Mouse (Mus musculus): ENCODE data around the gene Rnf152. TPM values are rescaled to one million over a fixed set of nuclear protein-coding genes. Genes with fewer than 3 reads are reported as not detected.

Gene Rnf152
- polyA plus RNA-seq, 1 experiment from 2014 or later = 4.2 TPM

- 91% methylated on average over 2 of the region's 2 CpGs for WGBS
- no peaks in the 10 kb centered on the region for H3K36me3 ChIP-seq
- H3K4me1 ChIP-seq = no peaks in the 10 kb centered on the region
- H3K9ac ChIP-seq = no peak overlapping the region
- H3K4me2 ChIP-seq (replicated peaks) = no peak overlapping the region
- H3K9me3 ChIP-seq = no peaks in the 10 kb centered on the region
- no peak overlapping the region for H3K4me3 ChIP-seq
- H3K27me3 ChIP-seq (replicated peaks) = no peaks in the 10 kb centered on the region
- no peak overlapping the region for H3K27ac ChIP-seq
- ATAC-seq (ENCODE audit: low FRiP score, low read depth) = no peak
These were observed 64.7 kb downstream of the Rnf152 start for GRCm38 (mm10) chr1:105291859-105292258.

DNA sequence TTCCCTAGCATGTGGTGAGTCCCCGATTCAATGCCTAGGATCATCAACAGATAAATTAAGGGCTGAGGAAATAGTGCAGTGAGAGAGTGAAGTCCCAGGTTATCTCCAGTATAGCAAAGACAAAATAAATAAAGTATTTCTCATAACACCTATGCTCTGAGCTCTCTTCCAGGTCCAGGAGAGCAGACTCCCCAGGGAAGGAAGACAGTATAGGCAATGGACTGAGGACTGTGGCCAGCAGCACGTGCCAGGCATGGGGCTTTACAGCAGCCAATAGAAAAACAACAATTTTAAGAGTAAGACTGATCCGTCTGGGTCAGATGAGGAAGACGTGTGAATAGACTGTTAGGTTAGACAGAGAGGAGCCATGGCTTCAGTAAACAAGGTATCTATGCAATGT lies 69.0 kb downstream of the Rnf152 start:
- H3K27ac ChIP-seq = no peak overlapping the region
- H3K9me3 ChIP-seq = no peaks in the 10 kb centered on the region
- no peaks in the 10 kb centered on the region for H3K36me3 ChIP-seq
- H3K4me2 ChIP-seq (replicated peaks) = no peak overlapping the region
- no peaks in the 10 kb centered on the region for H3K27me3 ChIP-seq (replicated peaks)
- no peak for ATAC-seq (ENCODE audit: low FRiP score, low read depth)
- H3K9ac ChIP-seq = no peak overlapping the region
- 85% methylated on average over 4 of the region's 4 CpGs for WGBS
- no peaks in the 10 kb centered on the region for H3K4me1 ChIP-seq
- H3K4me3 ChIP-seq = no peak overlapping the region

GRCm38 (mm10) chr1:105286906-105287305 lies 69.6 kb downstream of the Rnf152 start:
- no peaks in the 10 kb centered on the region for H3K9me3 ChIP-seq
- no peak overlapping the region for H3K4me3 ChIP-seq
- H3K36me3 ChIP-seq = no peaks in the 10 kb centered on the region
- 90% methylated on average over 5 of the region's 5 CpGs for WGBS
- H3K9ac ChIP-seq = no peak overlapping the region
- ATAC-seq (ENCODE audit: low FRiP score, low read depth) = no peak
- H3K4me1 ChIP-seq = no peaks in the 10 kb centered on the region
- H3K4me2 ChIP-seq (replicated peaks) = no peak overlapping the region
- no peaks in the 10 kb centered on the region for H3K27me3 ChIP-seq (replicated peaks)
- H3K27ac ChIP-seq = no peak overlapping the region

- Histone ChIP-seq H3K27ac (no peak overlapping the region), H3K4me3 (no peak overlapping the region), H3K4me2 (replicated peaks) (no peak overlapping the region), H3K9ac (no peak overlapping the region), H3K36me3 (no peaks in the 10 kb centered on the region), H3K9me3 (no peaks in the 10 kb centered on the region), H3K4me1 (no peaks in the 10 kb centered on the region), H3K27me3 (replicated peaks) (no peaks in the 10 kb centered on the region)
- ATAC-seq (ENCODE audit: low FRiP score, low read depth) = no peak
- 88% methylated on average over 4 of the region's 4 CpGs for WGBS
These were observed 71.5 kb downstream of the Rnf152 start for GRCm38 (mm10) chr1:105285001-105285400.

DNA sequence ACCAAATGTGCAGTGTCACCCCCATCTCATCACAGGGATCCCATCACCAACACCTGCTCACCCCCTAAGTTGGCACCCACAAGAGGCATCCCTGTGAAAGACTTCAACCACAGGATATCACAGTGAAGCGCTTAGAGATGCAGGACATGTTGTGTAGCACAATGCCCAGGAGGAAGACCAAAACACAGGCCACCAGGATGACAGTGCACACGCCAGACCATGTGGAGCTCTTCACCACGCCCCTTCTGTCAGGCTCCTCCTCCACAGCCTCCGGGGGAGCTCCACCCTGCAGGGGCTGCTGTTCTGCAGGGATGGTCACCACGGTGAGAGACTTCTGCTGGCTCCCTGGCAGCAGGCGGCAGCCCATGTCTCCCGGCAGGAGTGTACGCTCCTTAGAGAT lies 72.4 kb downstream of the Rnf152 start:
- no peak overlapping the region for H3K9ac ChIP-seq
- H3K36me3 ChIP-seq = no peaks in the 10 kb centered on the region
- WGBS = 80% methylated on average over 8 of the region's 8 CpGs
- no peak overlapping the region for H3K27ac ChIP-seq
- ATAC-seq (ENCODE audit: low FRiP score, low read depth) = no peak
- H3K4me2 ChIP-seq (replicated peaks) = no peak overlapping the region
- H3K27me3 ChIP-seq (replicated peaks) = no peaks in the 10 kb centered on the region
- no peak overlapping the region for H3K4me3 ChIP-seq
- H3K4me1 ChIP-seq = no peaks in the 10 kb centered on the region
- no peaks in the 10 kb centered on the region for H3K9me3 ChIP-seq

DNA sequence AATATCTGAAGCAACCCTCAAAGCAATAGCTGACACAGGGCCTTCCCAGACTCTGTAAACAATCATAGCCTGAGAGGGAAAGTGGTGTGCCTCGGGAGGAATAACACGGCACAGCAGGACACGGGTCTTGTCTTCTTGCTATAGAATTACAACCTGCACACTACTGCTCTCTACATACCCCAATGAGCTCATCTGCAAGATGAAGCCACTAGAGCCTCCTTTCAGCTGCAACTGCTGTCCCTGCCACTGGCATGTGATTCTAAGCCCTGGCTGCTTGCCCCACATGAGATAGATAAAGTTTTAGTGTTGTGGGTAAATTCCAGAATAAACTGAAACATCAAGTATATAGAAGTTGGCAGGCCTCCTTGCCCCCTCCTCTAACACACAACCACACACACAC lies 75.2 kb downstream of the Rnf152 start:
- Histone ChIP-seq H3K9me3 (no peaks in the 10 kb centered on the region), H3K4me3 (no peak overlapping the region), H3K4me2 (replicated peaks) (no peak overlapping the region), H3K36me3 (no peaks in the 10 kb centered on the region), H3K9ac (no peak overlapping the region), H3K27me3 (replicated peaks) (no peaks in the 10 kb centered on the region), H3K4me1 (no peaks in the 10 kb centered on the region), H3K27ac (no peak overlapping the region)
- ATAC-seq (ENCODE audit: low FRiP score, low read depth) = no peak
- WGBS = 26% methylated on average over 3 of the region's 3 CpGs

- Histone ChIP-seq H3K36me3 (no peaks in the 10 kb centered on the region), H3K9ac (no peak overlapping the region), H3K27ac (no peak overlapping the region), H3K4me2 (replicated peaks) (no peak overlapping the region), H3K27me3 (replicated peaks) (no peaks in the 10 kb centered on the region), H3K4me1 (no peaks in the 10 kb centered on the region), H3K4me3 (no peak overlapping the region), H3K9me3 (no peaks in the 10 kb centered on the region)
- WGBS = 46% methylated on average over 2 of the region's 2 CpGs
- no peak for ATAC-seq (ENCODE audit: low FRiP score, low read depth)
These were observed 76.3 kb downstream of the Rnf152 start for GRCm38 (mm10) chr1:105280160-105280559.

- Histone ChIP-seq H3K27ac (no peak overlapping the region), H3K4me2 (replicated peaks) (no peak overlapping the region), H3K4me1 (no peaks in the 10 kb centered on the region), H3K9ac (no peak overlapping the region), H3K9me3 (no peaks in the 10 kb centered on the region), H3K36me3 (no peaks in the 10 kb centered on the region), H3K4me3 (no peak overlapping the region), H3K27me3 (replicated peaks) (no peaks in the 10 kb centered on the region)
- 88% methylated on average over 3 of the region's 3 CpGs for WGBS
- no peak for ATAC-seq (ENCODE audit: low FRiP score, low read depth)
These were observed 81.9 kb downstream of the Rnf152 start for GRCm38 (mm10) chr1:105274500-105275194.

DNA sequence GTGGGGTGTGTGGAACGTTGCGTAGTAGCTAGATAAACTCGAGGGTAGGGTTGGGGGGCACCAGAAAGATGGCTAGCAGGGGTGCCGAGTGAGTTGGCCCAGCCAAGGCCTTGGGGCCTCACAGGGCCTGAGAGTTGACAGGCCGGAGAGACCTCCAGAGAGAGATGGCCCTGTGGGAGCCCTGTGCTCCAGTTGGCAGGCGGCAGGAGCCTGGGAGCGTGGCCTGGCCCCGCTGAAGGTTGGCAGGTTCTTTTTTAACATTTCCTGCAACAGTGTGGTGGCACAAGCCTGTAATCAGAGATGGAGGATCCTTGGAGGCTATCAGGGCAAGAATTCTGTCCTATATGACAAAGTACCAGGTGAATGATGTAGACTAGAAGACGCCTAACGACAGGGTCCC lies 85.4 kb downstream of the Rnf152 start:
- H3K4me1 ChIP-seq = no peaks in the 10 kb centered on the region
- H3K9ac ChIP-seq = no peak overlapping the region
- no peak overlapping the region for H3K27ac ChIP-seq
- H3K9me3 ChIP-seq = no peaks in the 10 kb centered on the region
- no peak overlapping the region for H3K4me2 ChIP-seq (replicated peaks)
- 91% methylated on average over 10 of the region's 10 CpGs for WGBS
- ATAC-seq (ENCODE audit: low FRiP score, low read depth) = no peak
- H3K4me3 ChIP-seq = no peak overlapping the region
- no peaks in the 10 kb centered on the region for H3K36me3 ChIP-seq
- no peaks in the 10 kb centered on the region for H3K27me3 ChIP-seq (replicated peaks)

DNA sequence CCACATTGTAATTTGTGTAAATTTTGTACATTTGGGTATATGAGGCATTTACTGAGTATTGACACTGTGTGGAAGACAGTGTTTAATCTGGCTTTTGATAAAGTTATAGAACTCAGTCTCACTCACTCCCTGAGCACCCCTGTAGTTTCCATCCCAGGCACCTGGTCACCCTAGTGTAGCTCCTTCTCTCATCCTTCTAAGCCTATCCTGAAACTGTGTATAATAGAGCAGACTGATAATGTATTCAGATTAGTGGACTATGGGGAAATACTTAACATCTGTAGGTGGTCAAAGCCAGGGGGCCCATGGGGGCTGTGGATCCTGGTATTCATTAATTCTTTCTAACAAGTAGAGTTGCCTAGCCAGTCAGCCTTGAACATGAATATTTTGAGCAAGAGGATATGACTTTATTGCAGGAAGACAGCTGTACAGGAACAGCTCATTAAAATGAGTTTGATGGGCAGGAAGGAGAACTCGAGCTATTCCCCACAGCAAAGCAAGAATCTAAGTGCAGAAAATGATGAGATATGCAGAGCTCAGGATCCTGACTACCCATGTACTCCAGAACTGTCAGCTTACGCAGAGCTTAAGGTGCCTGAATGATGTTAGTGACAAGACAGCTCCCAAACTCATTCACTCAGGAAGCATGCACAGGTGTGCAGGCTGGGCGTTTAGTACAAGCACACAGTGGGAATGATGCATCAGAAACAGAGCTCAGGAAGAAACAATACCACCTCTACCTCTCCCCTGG lies 93.1 kb downstream of the Rnf152 start:
- Histone ChIP-seq H3K27ac (no peak overlapping the region), H3K36me3 (no peaks in the 10 kb centered on the region), H3K27me3 (replicated peaks) (no peaks in the 10 kb centered on the region), H3K9ac (no peak overlapping the region), H3K9me3 (no peaks in the 10 kb centered on the region), H3K4me1 (no peaks in the 10 kb centered on the region), H3K4me3 (no peak overlapping the region), H3K4me2 (replicated peaks) (no peak overlapping the region)
- 86% methylated on average over 3 of the region's 3 CpGs for WGBS
- no peak for ATAC-seq (ENCODE audit: low FRiP score, low read depth)

DNA sequence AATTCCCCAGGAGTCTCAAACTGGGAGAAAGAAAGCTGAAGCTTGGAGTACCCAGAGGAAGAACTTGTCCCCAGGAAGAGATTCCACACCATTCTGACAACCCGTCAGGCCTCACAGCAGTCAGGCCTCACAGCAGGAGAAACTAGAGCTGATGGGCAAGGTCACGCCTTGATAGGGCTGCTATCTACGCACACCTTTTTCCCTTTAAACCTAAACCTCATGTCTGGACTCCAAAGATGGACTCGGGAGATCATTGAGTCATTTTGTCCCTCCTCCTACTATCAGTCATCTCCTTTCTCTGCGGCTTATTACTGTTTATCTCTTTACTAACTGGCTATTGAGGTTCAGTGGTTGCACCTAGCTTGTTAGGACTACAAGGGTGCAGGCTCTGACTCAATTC lies 96.3 kb downstream of the Rnf152 start:
- no peaks in the 10 kb centered on the region for H3K36me3 ChIP-seq
- H3K27ac ChIP-seq = no peak overlapping the region
- no peaks in the 10 kb centered on the region for H3K4me1 ChIP-seq
- H3K27me3 ChIP-seq (replicated peaks) = no peaks in the 10 kb centered on the region
- WGBS = 84% methylated on average over 5 of the region's 5 CpGs
- ATAC-seq (ENCODE audit: low FRiP score, low read depth) = no peak
- no peak overlapping the region for H3K4me3 ChIP-seq
- no peak overlapping the region for H3K4me2 ChIP-seq (replicated peaks)
- H3K9ac ChIP-seq = no peak overlapping the region
- no peaks in the 10 kb centered on the region for H3K9me3 ChIP-seq

GRCm38 (mm10) chr1:105257199-105257598 lies 99.3 kb downstream of the Rnf152 start:
- WGBS = 80% methylated on average over 3 of the region's 3 CpGs
- H3K27me3 ChIP-seq (replicated peaks) = no peaks in the 10 kb centered on the region

GRCm38 (mm10) chr1:105249190-105249589 lies 107.3 kb downstream of the Rnf152 start:
- no peak for ATAC-seq (ENCODE audit: low FRiP score, low read depth)
- no peak overlapping the region for H3K9ac ChIP-seq
- H3K4me2 ChIP-seq (replicated peaks) = no peak overlapping the region
- no peaks in the 10 kb centered on the region for H3K27me3 ChIP-seq (replicated peaks)
- H3K27ac ChIP-seq = no peak overlapping the region
- 93% methylated on average over 3 of the region's 3 CpGs for WGBS
- H3K4me1 ChIP-seq = peaks cover 6% of the 10 kb centered on the region; the same call in 1 of the 2 replicates
- no peaks in the 10 kb centered on the region for H3K36me3 ChIP-seq
- H3K9me3 ChIP-seq = no peaks in the 10 kb centered on the region
- H3K4me3 ChIP-seq = no peak overlapping the region

More at GRCm38 (mm10) chr1:105257199-105257598, 99.3 kb downstream of the Rnf152 start:
- Histone ChIP-seq H3K36me3 (no peaks in the 10 kb centered on the region), H3K9ac (no peak overlapping the region), H3K27ac (no peak overlapping the region), H3K9me3 (no peaks in the 10 kb centered on the region), H3K4me3 (no peak overlapping the region), H3K4me1 (no peaks in the 10 kb centered on the region), H3K4me2 (replicated peaks) (no peak overlapping the region)
- no peak for ATAC-seq (ENCODE audit: low FRiP score, low read depth)
